Mouse (Mus musculus) heart, adult 2 months (tissue): Measurements from ENCODE around the gene Tpgs1. TPM values are rescaled to one million over a fixed set of nuclear protein-coding genes. Genes with fewer than 3 reads are reported as not detected.
A peak's percentile ranks its signal among the peaks of the same experiment; 100 is the strongest.

ENCODE experiments used
- DNase-seq, 2 experiments: peaks; one replicate each; pipeline ENCODE4 v3.0.0; 2021
- H3K27ac ChIP-seq: fragments of 200-600 bp; 2 replicates; pipeline ENCODE4 v1.8.1; 2022
- H3K27me3 ChIP-seq: fragments of 200-500 bp; 2 replicates; pipeline ENCODE4 v1.6.1; 2012; ENCODE audit warnings: mild to moderate bottlenecking, low read length, inconsistent platforms, mixed read lengths; ENCODE audit not compliant: control insufficient read depth, insufficient read depth
- H3K36me3 ChIP-seq: fragments of 200-500 bp; 2 replicates; pipeline ENCODE4 v1.6.1; 2012; ENCODE audit warnings: low read length, inconsistent platforms; ENCODE audit not compliant: control insufficient read depth, insufficient read depth
- H3K4me1 ChIP-seq: fragments of 200-500 bp; 2 replicates; pipeline ENCODE4 v1.6.1; 2011; ENCODE audit warnings: low read length; ENCODE audit not compliant: control insufficient read depth, insufficient read depth
- H3K4me3 ChIP-seq: fragments of 200-600 bp; 2 replicates; pipeline ENCODE4 v1.8.1; 2022
- H3K79me2 ChIP-seq: fragments of 200-500 bp; replicated peaks from 2 replicates; pipeline ENCODE4 v1.6.1; 2012; ENCODE audit warnings: mild to moderate bottlenecking, inconsistent platforms, low read length, moderate library complexity, mixed read lengths; ENCODE audit not compliant: control insufficient read depth, insufficient read depth
- H3K9ac ChIP-seq: fragments of 200-500 bp; 2 replicates; pipeline ENCODE4 v1.6.1; 2012; ENCODE audit warnings: low read depth, mild to moderate bottlenecking, control low read depth, inconsistent platforms, low read length, mixed read lengths
- CTCF ChIP-seq: fragments of 200-600 bp; IDR thresholded peaks from 2 replicates; pipeline ENCODE4 v1.8.1; 2022; ENCODE audit warnings: antibody characterized with exemption, mild to moderate bottlenecking, moderate library complexity
- EP300 ChIP-seq: fragments of 200-500 bp; IDR thresholded peaks from 2 replicates; pipeline ENCODE4 v1.6.1; 2011; ENCODE audit warnings: low read depth, low read length, control low read depth; ENCODE audit not compliant: insufficient read depth
- POLR2A ChIP-seq: fragments of 200-500 bp; IDR thresholded peaks from 2 replicates; pipeline ENCODE4 v1.6.1; 2011; ENCODE audit warnings: mild to moderate bottlenecking, low read depth, low read length, control low read depth; ENCODE audit not compliant: insufficient read depth
- WGBS: fragments of 180-500 bp; shearing (Covaris S2); methylation state at CpG from one replicate; pipeline ENCODE4 v1.1.7; 2018; 5-methylcytosine and 5-hydroxymethylcytosine counted together
- intact Hi-C: fragments of 180-260 bp; cut with DNase I; formaldehyde crosslinking; loops from one replicate; pipeline ENCODE4 v1.15.1; 2025
- polyA plus RNA-seq: library from polyadenylated mRNA; depleted of rRNA; stranded (reverse); fragments of >200 nt; gene quantifications from 2 replicates; pipeline ENCODE4 v1.2.3, GENCODE M21; 2012
- total RNA-seq, 2 experiments: library from RNA; stranded (reverse); gene quantifications; 2 replicates each; pipeline ENCODE4 v1.2.3; 2021

The Tpgs1 gene
- total and polyA plus RNA-seq, 3 experiments, result 16.5 to 28.1 (median 18.8) TPM

DNA sequence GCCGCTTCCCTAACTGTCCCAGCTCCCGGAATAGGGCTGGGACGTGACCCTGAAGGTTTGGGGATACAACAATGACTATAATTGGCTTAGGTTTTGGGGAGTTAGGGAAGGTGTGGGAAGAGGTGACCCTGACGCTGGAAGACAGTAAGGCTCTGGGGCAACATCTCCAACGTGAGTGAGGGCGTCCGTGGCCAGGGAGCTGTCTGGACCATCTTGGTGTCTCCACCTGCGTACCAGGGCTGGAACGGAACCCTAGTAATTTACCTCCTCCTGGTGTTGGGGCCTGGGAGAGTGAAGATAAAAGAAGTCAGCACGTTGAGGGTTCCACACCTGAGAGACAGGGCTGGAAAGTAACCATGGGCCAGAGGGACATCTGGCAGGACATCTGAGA is 35.8 kb downstream of the Tpgs1 start:
- Histone ChIP-seq H3K4me3 (peak overlapping the region; percentile 100), H3K79me2 (peaks cover 8% of the 10 kb centered on the region; the same call in 1 of the 2 replicates), H3K36me3 (no peaks in the 10 kb centered on the region; the same call in 1 of the 2 replicates), H3K9ac (peak overlapping the region; percentile 95), H3K4me1 (peaks cover 22% of the 10 kb centered on the region), H3K27me3 (no peaks in the 10 kb centered on the region), H3K27ac (peak overlapping the region; percentile 99)
- DNase-seq, result no peak
- no peak for TF ChIP-seq CTCF
- TF ChIP-seq POLR2A, result no peak
- TF ChIP-seq EP300, result no peak
- WGBS, result under 1% methylated on average over 10 of the region's 10 CpGs
- intact Hi-C loops, result loop anchor here (5.0 kb wide), 1 partner anchor 77 kb away; no protein-coding TSS in a partner anchor

DNA sequence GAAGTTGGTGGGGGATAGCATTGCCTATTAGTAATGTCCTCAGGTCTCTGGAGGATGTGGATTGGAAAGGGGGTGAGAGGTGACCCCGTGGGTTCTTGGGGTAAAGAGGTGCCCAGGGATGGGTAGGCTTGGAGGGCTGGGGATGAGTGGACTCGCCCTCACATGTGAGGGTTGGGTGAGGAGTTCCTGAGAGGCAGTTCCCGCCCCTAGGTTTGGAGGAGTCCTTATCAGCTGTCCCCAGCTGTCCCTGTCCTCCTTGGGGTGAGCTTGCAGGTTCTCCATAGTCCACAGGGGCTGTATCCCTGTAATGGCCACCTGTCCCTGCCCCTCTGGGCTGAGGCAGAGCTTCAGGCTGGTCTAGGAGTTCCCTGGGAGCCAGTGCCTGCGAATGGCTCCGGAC is 36.8 kb downstream of the Tpgs1 start:
- intact Hi-C loops, result loop anchor here (5.0 kb wide), 1 partner anchor 76 kb away; no protein-coding TSS in a partner anchor
- peak overlapping the region; percentile 99 for H3K27ac ChIP-seq
- peak overlapping the region; percentile 95 for H3K9ac ChIP-seq
- peaks cover 21% of the 10 kb centered on the region for H3K4me1 ChIP-seq
- H3K36me3 ChIP-seq, result no peaks in the 10 kb centered on the region; the same call in 1 of the 2 replicates
- DNase-seq, result no peak
- peak overlapping the region; percentile 100 for H3K4me3 ChIP-seq
- WGBS, result 47% methylated on average over 5 of the region's 5 CpGs
- TF ChIP-seq EP300 (no peak), CTCF (no peak), POLR2A (no peak)
- H3K27me3 ChIP-seq, result no peaks in the 10 kb centered on the region
- peaks cover 8% of the 10 kb centered on the region; the same call in 1 of the 2 replicates for H3K79me2 ChIP-seq

DNA sequence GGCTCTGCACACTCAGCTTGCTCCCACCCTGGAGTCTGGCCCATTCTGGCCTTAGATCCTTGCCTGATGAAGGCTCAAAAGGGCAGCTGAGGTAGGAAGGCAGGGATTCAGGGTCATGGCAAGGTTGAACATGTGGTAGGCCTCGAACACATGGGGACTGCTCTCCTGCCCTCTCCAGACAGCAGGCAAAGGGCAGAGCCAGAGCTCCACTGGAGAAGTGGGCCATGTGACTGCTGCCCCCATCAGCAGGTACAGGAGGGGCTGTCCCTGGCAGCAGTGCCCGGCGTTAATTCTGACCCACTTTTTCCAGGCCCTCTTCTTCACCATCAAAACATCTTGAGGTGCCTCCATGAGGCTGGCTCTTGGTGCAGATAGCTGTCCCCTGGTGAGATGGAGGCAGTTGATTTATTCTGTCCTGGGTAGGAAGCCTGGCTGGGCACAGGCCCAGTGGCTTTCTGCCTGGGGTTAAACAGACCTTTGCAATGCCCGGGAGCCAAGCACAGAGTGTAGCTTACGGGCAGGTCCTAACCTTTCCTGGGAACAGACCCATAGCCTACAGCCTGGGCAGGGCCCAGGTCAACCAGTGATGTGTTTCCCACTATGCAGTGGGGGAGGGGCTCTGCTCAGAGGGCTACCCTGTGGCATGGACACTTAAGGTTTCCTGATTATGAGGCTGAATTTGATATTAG is 37.4 kb downstream of the Tpgs1 start:
- Histone ChIP-seq H3K4me3 (peak overlapping the region; percentile 100; the same call in 1 of the 2 replicates), H3K9ac (peak overlapping the region; percentile 95), H3K27ac (peak overlapping the region; percentile 99), H3K4me1 (peaks cover 19% of the 10 kb centered on the region), H3K36me3 (no peaks in the 10 kb centered on the region; the same call in 1 of the 2 replicates), H3K79me2 (peaks cover 8% of the 10 kb centered on the region; the same call in 1 of the 2 replicates), H3K27me3 (no peaks in the 10 kb centered on the region)
- TF ChIP-seq EP300 (no peak), POLR2A (0 out of 2 replicates have a peak, but pooled peaks have one; percentile 7)
- WGBS, result 50% methylated on average over 5 of the region's 5 CpGs
- DNase-seq, result no peak
- intact Hi-C loops, result loop anchor here (5.0 kb wide), 1 partner anchor 76 kb away; no protein-coding TSS in a partner anchor

DNA sequence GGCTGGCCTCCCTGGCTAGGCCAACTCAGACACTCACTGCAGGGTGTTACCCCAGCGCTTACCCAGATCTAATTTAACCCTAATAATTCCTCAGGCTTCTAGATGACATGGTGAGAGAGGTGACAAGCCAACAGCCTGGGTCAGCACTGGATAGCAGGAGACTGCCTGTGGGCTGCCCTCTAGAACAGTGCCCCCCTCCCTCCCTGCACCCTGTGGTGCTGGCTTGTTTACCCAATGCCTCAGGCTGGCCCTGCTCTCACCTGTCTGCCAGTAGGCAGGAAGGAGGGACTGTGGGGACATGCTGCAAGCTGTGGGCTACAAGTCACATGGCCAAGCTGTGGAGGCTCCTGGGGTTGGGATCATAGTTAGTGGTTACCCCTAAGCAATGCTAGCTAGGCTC is 38.0 kb downstream of the Tpgs1 start:
- H3K79me2 ChIP-seq, result peaks cover 8% of the 10 kb centered on the region; the same call in 1 of the 2 replicates
- no peak for DNase-seq
- intact Hi-C loops, result loop anchor here (5.0 kb wide), 1 partner anchor 75 kb away; no protein-coding TSS in a partner anchor
- peak overlapping the region; percentile 99 for H3K27ac ChIP-seq
- no peak overlapping the region; the same call in 1 of the 2 replicates for H3K4me3 ChIP-seq
- no peak overlapping the region; the same call in 1 of the 2 replicates for H3K9ac ChIP-seq
- 36% methylated on average over 1 of the region's 1 CpGs for WGBS
- H3K36me3 ChIP-seq, result no peaks in the 10 kb centered on the region; the same call in 1 of the 2 replicates
- no peaks in the 10 kb centered on the region for H3K27me3 ChIP-seq
- peaks cover 19% of the 10 kb centered on the region for H3K4me1 ChIP-seq
- TF ChIP-seq POLR2A, result no peak
- TF ChIP-seq CTCF, result no peak
- TF ChIP-seq EP300, result no peak

DNA sequence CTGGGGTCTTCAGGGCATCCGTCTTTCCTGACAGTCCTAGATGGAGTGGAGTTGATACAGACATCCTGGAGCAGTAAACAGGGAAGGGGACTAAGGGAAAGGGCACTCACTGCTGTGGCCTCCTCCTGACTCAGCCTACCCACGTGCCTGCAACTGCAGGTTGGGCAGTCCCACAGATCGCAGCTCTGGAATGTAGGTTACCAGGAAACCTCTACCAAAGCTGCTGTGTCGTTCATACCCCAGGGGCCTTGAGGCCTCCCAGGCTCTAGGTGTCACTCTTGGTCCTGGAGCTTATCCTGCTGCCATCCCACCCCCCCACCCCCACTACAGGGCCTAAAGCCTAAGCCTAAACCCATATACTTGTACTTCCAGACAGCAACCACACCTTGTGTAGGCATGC is 38.6 kb downstream of the Tpgs1 start:
- Histone ChIP-seq H3K27me3 (no peaks in the 10 kb centered on the region), H3K36me3 (no peaks in the 10 kb centered on the region; the same call in 1 of the 2 replicates), H3K4me1 (peaks cover 22% of the 10 kb centered on the region), H3K79me2 (peaks cover 8% of the 10 kb centered on the region; the same call in 1 of the 2 replicates), H3K4me3 (no peak overlapping the region), H3K9ac (no peak overlapping the region), H3K27ac (no peak overlapping the region; the same call in 1 of the 2 replicates)
- TF ChIP-seq POLR2A, result 0 out of 2 replicates have a peak, but pooled peaks have one; percentile 23
- no peak for TF ChIP-seq CTCF
- TF ChIP-seq EP300, result no peak
- 47% methylated on average over 4 of the region's 4 CpGs for WGBS
- intact Hi-C loops, result loop anchor here (5.0 kb wide), 1 partner anchor 75 kb away; no protein-coding TSS in a partner anchor
- DNase-seq, result no peak
